Mouse (Mus musculus): ENCODE results near the gene Cd320. TPM values are rescaled to one million over a fixed set of nuclear protein-coding genes. Genes with fewer than 3 reads are reported as not detected.
A peak's percentile ranks its signal among the peaks of the same experiment; 100 is the strongest.
"Not testable (repeated sequence)": the region's sequence is repeated elsewhere in the genome, so short reads cannot be mapped to it uniquely, and the experiment has no call there.

Gene Cd320
- polyA plus RNA-seq, 1 experiment from 2014 or later, result 49.2 TPM

GRCm38 (mm10) chr17:33889941-33890532, 47.1 kb downstream of the Cd320 start:
- peak overlapping the region; percentile 64 to 66 for H3K4me3 ChIP-seq (ENCODE audit: control insufficient read depth in 1 of 2, insufficient read depth in 1 of 2, low read depth in 1 of 2, low read length in 2 of 2)
- H3K4me1 ChIP-seq (ENCODE audit: control insufficient read depth in 2 of 2, insufficient read depth in 2 of 2, low read length in 2 of 2); H3K9me3 ChIP-seq (ENCODE audit: control insufficient read depth, low read length); H3K27me3 ChIP-seq (ENCODE audit: control insufficient read depth, insufficient read depth, low read length): not testable (repeated sequence)
- H3K9ac ChIP-seq (ENCODE audit: low read length), result peak overlapping the region; percentile 79
- peaks cover 19% of the 10 kb centered on the region for H3K36me3 ChIP-seq (ENCODE audit: control insufficient read depth, insufficient read depth, low read length)
- under 1% methylated on average over 40 of the region's 44 CpGs for WGBS
- peak; percentile 8; the same call in 1 of the 2 replicates for ATAC-seq (ENCODE audit: insufficient number of reproducible peaks, insufficient read depth, low FRiP score, low read depth)
- peak overlapping the region; percentile 51 to 59; a peak in 2 of 4 replicates for H3K27ac ChIP-seq (replicated peaks in 1 of 2; ENCODE audit: control insufficient read depth in 1 of 2, insufficient read depth in 1 of 2, low read depth in 2 of 2, low read length in 2 of 2)
- H3K4me2 ChIP-seq (ENCODE audit: low read length), result peak overlapping the region; percentile 69

GRCm38 (mm10) chr17:33890533-33891059, 47.7 kb downstream of the Cd320 start, which contains the start of gene Kifc1:
Gene Kifc1, minus strand, starts transcription at chr17:33890661.
- ATAC-seq (ENCODE audit: insufficient number of reproducible peaks, insufficient read depth, low FRiP score, low read depth), result peak; percentile 99
- Histone ChIP-seq H3K27ac (replicated peaks in 1 of 2; ENCODE audit: control insufficient read depth in 1 of 2, insufficient read depth in 1 of 2, low read depth in 2 of 2, low read length in 2 of 2) (peak within 1 kb of the TSS; percentile 51 to 59; a peak in 2 of 4 replicates), H3K4me3 (ENCODE audit: control insufficient read depth in 1 of 2, insufficient read depth in 1 of 2, low read depth in 1 of 2, low read length in 2 of 2) (peak within 1 kb of the TSS; percentile 64 to 66), H3K9ac (ENCODE audit: low read length) (peak within 1 kb of the TSS; percentile 79), H3K9me3 (ENCODE audit: control insufficient read depth, low read length) (no peaks in the 10 kb centered on the region), H3K36me3 (ENCODE audit: control insufficient read depth, insufficient read depth, low read length) (peaks cover 15% of the 10 kb centered on the region), H3K27me3 (ENCODE audit: control insufficient read depth, insufficient read depth, low read length) (no peaks in the 10 kb centered on the region), H3K4me1 (ENCODE audit: control insufficient read depth in 2 of 2, insufficient read depth in 2 of 2, low read length in 2 of 2) (peaks cover 0 to 2% of the 10 kb centered on the region in 2 experiments; a peak in 3 of 4 replicates), H3K4me2 (ENCODE audit: low read length) (peak within 1 kb of the TSS; percentile 69)
- under 1% methylated on average over 49 of the region's 49 CpGs for WGBS

- peaks cover 7% of the 10 kb centered on the region for H3K36me3 ChIP-seq (ENCODE audit: control insufficient read depth, insufficient read depth, low read length)
- H3K9ac ChIP-seq (ENCODE audit: low read length), result no peak overlapping the region
- 55% methylated on average over 2 of the region's 2 CpGs for WGBS
- H3K27ac ChIP-seq (replicated peaks in 1 of 2; ENCODE audit: control insufficient read depth in 1 of 2, insufficient read depth in 1 of 2, low read depth in 2 of 2, low read length in 2 of 2), result no peak overlapping the region
- no peak overlapping the region for H3K4me2 ChIP-seq (ENCODE audit: low read length)
- no peaks in the 10 kb centered on the region for H3K9me3 ChIP-seq (ENCODE audit: control insufficient read depth, low read length)
- H3K4me3 ChIP-seq (ENCODE audit: control insufficient read depth in 1 of 2, insufficient read depth in 1 of 2, low read depth in 1 of 2, low read length in 2 of 2), result no peak overlapping the region
- ATAC-seq (ENCODE audit: insufficient number of reproducible peaks, insufficient read depth, low FRiP score, low read depth), result no peak
- H3K4me1 ChIP-seq (ENCODE audit: control insufficient read depth in 2 of 2, insufficient read depth in 2 of 2, low read length in 2 of 2), result peaks cover 0 to 2% of the 10 kb centered on the region in 2 experiments; a peak in 3 of 4 replicates
- H3K27me3 ChIP-seq (ENCODE audit: control insufficient read depth, insufficient read depth, low read length), result no peaks in the 10 kb centered on the region
Observed at GRCm38 (mm10) chr17:33891357-33891756, 48.5 kb downstream of the Cd320 start.

- H3K4me1 ChIP-seq (ENCODE audit: control insufficient read depth in 2 of 2, insufficient read depth in 2 of 2, low read length in 2 of 2); H3K4me2 ChIP-seq (ENCODE audit: low read length); H3K9ac ChIP-seq (ENCODE audit: low read length); H3K27me3 ChIP-seq (ENCODE audit: control insufficient read depth, insufficient read depth, low read length); H3K27ac ChIP-seq (replicated peaks in 1 of 2; ENCODE audit: control insufficient read depth in 1 of 2, insufficient read depth in 1 of 2, low read depth in 2 of 2, low read length in 2 of 2); H3K4me3 ChIP-seq (ENCODE audit: control insufficient read depth in 1 of 2, insufficient read depth in 1 of 2, low read depth in 1 of 2, low read length in 2 of 2); H3K36me3 ChIP-seq (ENCODE audit: control insufficient read depth, insufficient read depth, low read length); ATAC-seq (ENCODE audit: insufficient number of reproducible peaks, insufficient read depth, low FRiP score, low read depth); H3K9me3 ChIP-seq (ENCODE audit: control insufficient read depth, low read length): not testable (repeated sequence)
- 67% methylated on average over 6 of the region's 6 CpGs for WGBS
Observed at GRCm38 (mm10) chr17:33891892-33892291, 49.0 kb downstream of the Cd320 start.

- no peaks in the 10 kb centered on the region for H3K27me3 ChIP-seq (ENCODE audit: control insufficient read depth, insufficient read depth, low read length)
- no peaks in the 10 kb centered on the region for H3K36me3 ChIP-seq (ENCODE audit: control insufficient read depth, insufficient read depth, low read length)
- no peak overlapping the region for H3K9ac ChIP-seq (ENCODE audit: low read length)
- H3K27ac ChIP-seq (replicated peaks in 1 of 2; ENCODE audit: control insufficient read depth in 1 of 2, insufficient read depth in 1 of 2, low read depth in 2 of 2, low read length in 2 of 2), result no peak overlapping the region
- H3K4me1 ChIP-seq (ENCODE audit: control insufficient read depth in 2 of 2, insufficient read depth in 2 of 2, low read length in 2 of 2), result peaks cover 0 to 2% of the 10 kb centered on the region in 2 experiments; a peak in 3 of 4 replicates
- H3K4me3 ChIP-seq (ENCODE audit: control insufficient read depth in 1 of 2, insufficient read depth in 1 of 2, low read depth in 1 of 2, low read length in 2 of 2), result no peak overlapping the region
- no peak for ATAC-seq (ENCODE audit: insufficient number of reproducible peaks, insufficient read depth, low FRiP score, low read depth)
- WGBS, result 31% methylated on average over 7 of the region's 7 CpGs
- no peaks in the 10 kb centered on the region for H3K9me3 ChIP-seq (ENCODE audit: control insufficient read depth, low read length)
- H3K4me2 ChIP-seq (ENCODE audit: low read length), result no peak overlapping the region
Observed at GRCm38 (mm10) chr17:33892429-33892828, 49.5 kb downstream of the Cd320 start.

DNA sequence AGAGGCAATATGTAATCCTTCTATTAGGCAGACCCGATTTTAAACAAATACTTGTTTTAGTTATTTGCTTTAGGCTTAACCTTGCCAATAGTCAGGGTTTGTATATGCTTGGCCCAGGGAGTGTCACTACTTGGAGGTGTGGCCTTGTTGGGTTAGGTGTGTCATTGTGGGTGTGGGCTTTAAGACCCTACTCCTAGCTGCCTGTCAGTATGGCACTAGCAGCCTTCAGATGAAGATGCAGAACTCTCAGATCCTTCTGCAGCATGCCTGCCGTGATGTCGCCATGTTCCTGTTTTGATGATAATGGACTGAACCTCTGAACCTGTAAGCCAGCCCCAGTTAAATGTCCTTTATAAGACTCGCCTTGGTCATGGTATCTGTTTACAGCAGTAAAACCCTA, 50.1 kb downstream of the Cd320 start:
- H3K4me3 ChIP-seq (ENCODE audit: control insufficient read depth in 1 of 2, insufficient read depth in 1 of 2, low read depth in 1 of 2, low read length in 2 of 2); H3K9me3 ChIP-seq (ENCODE audit: control insufficient read depth, low read length); H3K27ac ChIP-seq (replicated peaks in 1 of 2; ENCODE audit: control insufficient read depth in 1 of 2, insufficient read depth in 1 of 2, low read depth in 2 of 2, low read length in 2 of 2); H3K9ac ChIP-seq (ENCODE audit: low read length); H3K4me2 ChIP-seq (ENCODE audit: low read length); H3K36me3 ChIP-seq (ENCODE audit: control insufficient read depth, insufficient read depth, low read length); H3K4me1 ChIP-seq (ENCODE audit: control insufficient read depth in 2 of 2, insufficient read depth in 2 of 2, low read length in 2 of 2); H3K27me3 ChIP-seq (ENCODE audit: control insufficient read depth, insufficient read depth, low read length); ATAC-seq (ENCODE audit: insufficient number of reproducible peaks, insufficient read depth, low FRiP score, low read depth): not testable (repeated sequence)
- 76% methylated on average over 4 of the region's 4 CpGs for WGBS

DNA sequence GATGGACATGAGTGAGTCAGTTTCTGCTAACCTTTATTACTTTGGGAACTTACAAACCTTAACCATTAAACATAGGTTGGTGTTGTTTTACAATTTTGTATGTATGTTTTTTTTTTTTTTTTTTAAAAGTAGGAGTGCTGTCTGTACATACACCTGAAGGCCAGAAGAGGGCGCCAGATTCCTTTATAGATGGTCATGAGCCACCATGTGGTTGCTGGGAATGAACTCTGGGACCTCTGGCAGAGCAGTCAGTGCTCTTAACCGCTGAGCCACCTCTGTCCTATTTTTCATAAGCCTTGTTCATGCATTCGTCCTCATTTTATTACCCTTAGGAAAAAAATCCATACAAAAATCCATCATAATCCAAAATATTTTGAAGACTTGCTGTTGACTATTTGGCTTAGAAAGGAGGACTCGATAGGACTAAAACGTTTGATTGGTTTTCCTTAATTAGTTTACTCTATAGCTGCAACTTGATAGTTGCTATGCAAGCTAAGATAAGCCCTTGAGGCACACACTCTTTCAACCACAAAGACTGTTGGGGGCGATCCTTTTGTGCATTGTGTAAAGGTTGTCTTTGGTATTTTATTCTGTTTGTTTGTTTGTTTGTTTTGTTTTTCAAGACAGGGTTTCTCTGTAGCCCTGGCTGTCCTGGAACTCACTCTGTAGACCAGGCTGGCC, 54.4 kb downstream of the Cd320 start:
- WGBS, result 42% methylated on average over 6 of the region's 6 CpGs
- Histone ChIP-seq H3K4me3 (ENCODE audit: control insufficient read depth in 1 of 2, insufficient read depth in 1 of 2, low read depth in 1 of 2, low read length in 2 of 2) (no peak overlapping the region), H3K9ac (ENCODE audit: low read length) (no peak overlapping the region), H3K9me3 (ENCODE audit: control insufficient read depth, low read length) (no peaks in the 10 kb centered on the region), H3K27me3 (ENCODE audit: control insufficient read depth, insufficient read depth, low read length) (no peaks in the 10 kb centered on the region), H3K4me2 (ENCODE audit: low read length) (no peak overlapping the region), H3K4me1 (ENCODE audit: control insufficient read depth in 2 of 2, insufficient read depth in 2 of 2, low read length in 2 of 2) (no peaks in the 10 kb centered on the region; a peak in 1 of 4 replicates), H3K36me3 (ENCODE audit: control insufficient read depth, insufficient read depth, low read length) (no peaks in the 10 kb centered on the region), H3K27ac (replicated peaks in 1 of 2; ENCODE audit: control insufficient read depth in 1 of 2, insufficient read depth in 1 of 2, low read depth in 2 of 2, low read length in 2 of 2) (no peak overlapping the region)
- no peak for ATAC-seq (ENCODE audit: insufficient number of reproducible peaks, insufficient read depth, low FRiP score, low read depth)

Measured in heart, embryonic 14.5 days (tissue).